ENCODE assay signal across 8 mouse cellular contexts in genomic region chr11:99230261-99231048, GRCm38 (mm10). TPM values are rescaled to one million over a fixed set of nuclear protein-coding genes. Genes with fewer than 3 reads are reported as not detected.
DNase-seq lines count a peak whose midpoint lies in the region; ATAC-seq and TF ChIP-seq lines count a peak whose summit lies in the region.

TSS of gene Smarce1 (minus strand) at chr11:99231017.

- DNase-seq in adrenal gland, postnatal 14 days = peak; percentile 91
- peak; percentile 87 for DNase-seq in embryonic facial prominence, embryonic 10.5 days (ENCODE audit: low spot score)
- DNase-seq in gonadal fat pad, adult 2 months (ENCODE audit: low read depth) = no peak
- peak; percentile 85 for DNase-seq in left cerebral cortex, postnatal 4 days
- peak; percentile 98 for DNase-seq in midbrain, embryonic 11.5 days (ENCODE audit: low spot score, missing footprints)
- DNase-seq in right cerebral cortex, postnatal 4 days = peak; percentile 85
- peak; percentile 85 for DNase-seq in yolk sac, embryonic 10.5 days (ENCODE audit: low spot score)

- H3K36me3 ChIP-seq in embryonic facial prominence, embryonic 10.5 days (replicated peaks) = peaks cover 28% of the 10 kb centered on the region
- H3K36me3 ChIP-seq in intestine, postnatal 0 days (ENCODE audit: control insufficient read depth, insufficient read depth) = 0 out of 2 replicates have a peak, but pooled peaks cover 6% of the 10 kb centered on the region
- peaks cover 5% of the 10 kb centered on the region; the same call in 1 of the 2 replicates for H3K36me3 ChIP-seq in midbrain, embryonic 11.5 days (ENCODE audit: control insufficient read depth, insufficient read depth, low read length)

- H3K4me3 ChIP-seq in embryonic facial prominence, embryonic 10.5 days = peak within 1 kb of the TSS; percentile 93
- H3K4me3 ChIP-seq in intestine, postnatal 0 days (ENCODE audit: low read depth, low read length) = peak within 1 kb of the TSS; percentile 90
- H3K4me3 ChIP-seq in midbrain, embryonic 11.5 days (ENCODE audit: low read depth, low read length) = peak within 1 kb of the TSS; percentile 92

- TF ChIP-seq CTCF in intestine, postnatal 0 days (IDR thresholded peaks at IDR 0.05; ENCODE audit: low read depth) = no peak

- peaks cover 26% of the 10 kb centered on the region for H3K4me1 ChIP-seq in embryonic facial prominence, embryonic 10.5 days
- H3K4me1 ChIP-seq in intestine, postnatal 0 days (replicated peaks; ENCODE audit: control insufficient read depth, insufficient read depth, low read length) = no peaks in the 10 kb centered on the region; the same call in 1 of the 2 replicates
- peaks cover 16% of the 10 kb centered on the region for H3K4me1 ChIP-seq in midbrain, embryonic 11.5 days (ENCODE audit: control insufficient read depth, insufficient read depth, low read length)

- H3K9me3 ChIP-seq in embryonic facial prominence, embryonic 10.5 days = no peaks in the 10 kb centered on the region
- no peaks in the 10 kb centered on the region for H3K9me3 ChIP-seq in intestine, postnatal 0 days (ENCODE audit: control insufficient read depth)
- H3K9me3 ChIP-seq in midbrain, embryonic 11.5 days (ENCODE audit: control insufficient read depth, low read length) = no peaks in the 10 kb centered on the region

- H3K27ac ChIP-seq in embryonic facial prominence, embryonic 10.5 days (replicated peaks) = peak within 1 kb of the TSS; percentile 100
- H3K27ac ChIP-seq in intestine, postnatal 0 days (ENCODE audit: low read depth, low read length) = peak within 1 kb of the TSS; percentile 95
- H3K27ac ChIP-seq in midbrain, embryonic 11.5 days (ENCODE audit: low read depth, low read length) = peak within 1 kb of the TSS; percentile 99

- WGBS in embryonic facial prominence, embryonic 10.5 days = under 1% methylated on average over 87 of the region's 87 CpGs
- WGBS in intestine, postnatal 0 days = under 1% methylated on average over 85 of the region's 87 CpGs
- under 1% methylated on average over 82 of the region's 87 CpGs for WGBS in midbrain, embryonic 11.5 days

- peak within 1 kb of the TSS; percentile 86 for H3K4me2 ChIP-seq in intestine, postnatal 0 days (replicated peaks; ENCODE audit: low read depth)
- H3K4me2 ChIP-seq in midbrain, embryonic 11.5 days = peak within 1 kb of the TSS; percentile 67

- H3K9ac ChIP-seq in intestine, postnatal 0 days (ENCODE audit: low read depth, low read length) = peak within 1 kb of the TSS; percentile 98
- peak within 1 kb of the TSS; percentile 100 for H3K9ac ChIP-seq in midbrain, embryonic 11.5 days (ENCODE audit: low read length)

- H3K27me3 ChIP-seq in embryonic facial prominence, embryonic 10.5 days (replicated peaks; ENCODE audit: low read depth, poor library complexity, severe bottlenecking) = no peaks in the 10 kb centered on the region
- no peaks in the 10 kb centered on the region for H3K27me3 ChIP-seq in intestine, postnatal 0 days (replicated peaks; ENCODE audit: control insufficient read depth, insufficient read depth, low read length)
- no peaks in the 10 kb centered on the region for H3K27me3 ChIP-seq in midbrain, embryonic 11.5 days (ENCODE audit: control insufficient read depth, insufficient read depth, low read length)

- intact Hi-C loops in left cerebral cortex, postnatal 4 days (cut with DNase I) = no loop called here

- peak; percentile 86 for ATAC-seq in intestine, postnatal 0 days
- peak; percentile 92 for ATAC-seq in midbrain, embryonic 11.5 days (ENCODE audit: low FRiP score)

RNA-seq across cellular contexts. Expression of gene Smarce1, which starts in this region (rescaled TPM):
- total RNA-seq in adrenal gland, postnatal 14 days (2021) = 77.0 and 93.4 TPM in 2 replicates
- polyA plus RNA-seq in embryonic facial prominence, embryonic 10.5 days (2016; fragmentation: Nextera tagmentation; extraction: Ambion mirVana) = 369 and 387 TPM in 2 replicates
- 19.0 and 19.3 TPM in 2 replicates for polyA plus RNA-seq in gonadal fat pad, adult 2 months (2012; rRNA removed)
- polyA plus RNA-seq in intestine, postnatal 0 days (2015; fragmentation: Nextera tagmentation; extraction: Ambion mirVana) = 73.1 and 80.0 TPM in 2 replicates
- total RNA-seq in left cerebral cortex, postnatal 4 days (2021) = 100 to 1,000 TPM; 136 to 140 TPM
- polyA plus RNA-seq in midbrain, embryonic 11.5 days (2014; fragmentation: Nextera tagmentation; extraction: Ambion mirVana) = 184 and 194 TPM in 2 replicates
